Mouse (Mus musculus): ENCODE results near the gene Oma1. TPM values are rescaled to one million over a fixed set of nuclear protein-coding genes. Genes with fewer than 3 reads are reported as not detected.

Gene Oma1
- polyA plus RNA-seq, 1 experiment from 2014 or later, result 13.4 TPM

Other genes with a start within 250 kb of the Oma1 start
- 41.6 and 43.3 TPM in 2 replicates for gene Mier1, start 199.4 kb upstream of the Oma1 start, polyA plus RNA-seq (2016; fragmentation: Nextera tagmentation; extraction: Ambion mirVana)
- gene Wdr78, start 199.3 kb upstream of the Oma1 start, polyA plus RNA-seq (2016; fragmentation: Nextera tagmentation; extraction: Ambion mirVana), result 5.6 and 5.8 TPM in 2 replicates
- 7.2 and 8.1 TPM in 2 replicates for gene Slc35d1, start 98.6 kb upstream of the Oma1 start, polyA plus RNA-seq (2016; fragmentation: Nextera tagmentation; extraction: Ambion mirVana)
- gene 4921539E11Rik, start 22.9 kb upstream of the Oma1 start, polyA plus RNA-seq (2016; fragmentation: Nextera tagmentation; extraction: Ambion mirVana), result 0.08 TPM in 1 of 2 replicates, not detected in the other

All from forebrain, embryonic 12.5 days (tissue).